In genomic region chr17:19226589-19226988, GRCm38 (mm10) we compare ENCODE assay signal across 20 mouse cellular contexts.
"Had no signal": no experiment of that assay in that cellular context is flagged by ENCODE, and none has a peak within 500 bp of the region (broad histone marks: within the 10 kb centered on the region; RNA-seq: fewer than 3 reads in every experiment).

No protein-coding gene starts in this region.

- H3K4me3 ChIP-seq: kidney, embryonic 15.5 days; left cerebral cortex, adult 2 months; liver, embryonic 13.5 days; midbrain, embryonic 12.5 days; neural tube, embryonic 12.5 days; neural tube, embryonic 15.5 days had no signal

- ATAC-seq: midbrain, embryonic 16.5 days had no signal

- DNase-seq: kidney, adult 8-10 months; kidney, postnatal 10 days; kidney, postnatal 36 days; layer of hippocampus, postnatal 36 days; liver, embryonic 13.5 days; lung, adult 2 months; lung, postnatal 14 days; lung, postnatal 4 days; right cerebral cortex, adult 18-20 months; right cerebral cortex, postnatal 14 days; right cerebral cortex, postnatal 4 days; thymus, adult 18-20 months; thymus, postnatal 14 days; thymus, postnatal 4 days had no signal

- H3K9ac ChIP-seq: kidney, embryonic 15.5 days; liver, embryonic 13.5 days; midbrain, embryonic 12.5 days; neural tube, embryonic 12.5 days; neural tube, embryonic 15.5 days had no signal

- H3K9me3 ChIP-seq: midbrain, embryonic 12.5 days had no signal

- H3K27me3 ChIP-seq: kidney, embryonic 15.5 days; liver, embryonic 13.5 days; midbrain, embryonic 12.5 days; neural tube, embryonic 12.5 days; neural tube, embryonic 15.5 days had no signal

- H3K4me2 ChIP-seq: kidney, embryonic 15.5 days; liver, embryonic 13.5 days; midbrain, embryonic 12.5 days; neural tube, embryonic 12.5 days; neural tube, embryonic 15.5 days had no signal

- H3K36me3 ChIP-seq: kidney, embryonic 15.5 days; liver, embryonic 13.5 days; midbrain, embryonic 12.5 days; neural tube, embryonic 12.5 days; neural tube, embryonic 15.5 days had no signal

- H3K27ac ChIP-seq: kidney, embryonic 15.5 days; left cerebral cortex, adult 2 months; liver, embryonic 13.5 days; midbrain, embryonic 12.5 days; neural tube, embryonic 12.5 days; neural tube, embryonic 15.5 days had no signal

- H3K4me1 ChIP-seq: kidney, embryonic 15.5 days; liver, embryonic 13.5 days; midbrain, embryonic 12.5 days; neural tube, embryonic 12.5 days; neural tube, embryonic 15.5 days had no signal
